Mouse (Mus musculus): ENCODE data around the gene Metrn. TPM values are rescaled to one million over a fixed set of nuclear protein-coding genes. Genes with fewer than 3 reads are reported as not detected.

Gene Metrn
- polyA plus RNA-seq, 1 experiment from 2014 or later: 12.1 TPM

GRCm38 (mm10) chr17:25801029-25801428 is 4.1 kb upstream of the Metrn start:
- H3K27ac ChIP-seq (ENCODE audit: low read length): no peak overlapping the region
- H3K4me1 ChIP-seq (ENCODE audit: control insufficient read depth, low read depth, low read length): peaks cover 11% of the 10 kb centered on the region
- H3K9ac ChIP-seq (ENCODE audit: low read depth, low read length): no peak overlapping the region
- no peaks in the 10 kb centered on the region for H3K36me3 ChIP-seq (ENCODE audit: control insufficient read depth, insufficient read depth)
- ATAC-seq (ENCODE audit: low read depth): no peak
- 3% methylated on average over 6 of the region's 6 CpGs for WGBS (ENCODE audit: insufficient replicate concordance)
- H3K27me3 ChIP-seq (ENCODE audit: control insufficient read depth, insufficient read depth, low read depth, low read length): peaks cover 15% of the 10 kb centered on the region
- no peak overlapping the region for H3K4me2 ChIP-seq (ENCODE audit: low read depth, low read length)
- H3K9me3 ChIP-seq (replicated peaks; ENCODE audit: control insufficient read depth, low read length): no peaks in the 10 kb centered on the region
- H3K4me3 ChIP-seq (ENCODE audit: low read depth, low read length): no peak overlapping the region

- Histone ChIP-seq H3K9me3 (replicated peaks; ENCODE audit: control insufficient read depth, low read length) (no peaks in the 10 kb centered on the region), H3K27ac (ENCODE audit: low read length) (no peak overlapping the region), H3K4me2 (ENCODE audit: low read depth, low read length) (peak overlapping the region; percentile 94), H3K4me3 (ENCODE audit: low read depth, low read length) (peak overlapping the region; percentile 86), H3K9ac (ENCODE audit: low read depth, low read length) (peak overlapping the region; percentile 74), H3K4me1 (ENCODE audit: control insufficient read depth, low read depth, low read length) (peaks cover 32% of the 10 kb centered on the region), H3K36me3 (ENCODE audit: control insufficient read depth, insufficient read depth) (no peaks in the 10 kb centered on the region), H3K27me3 (ENCODE audit: control insufficient read depth, insufficient read depth, low read depth, low read length) (peaks cover 2% of the 10 kb centered on the region; the same call in 1 of the 2 replicates)
- 1% methylated on average over 37 of the region's 37 CpGs for WGBS (ENCODE audit: insufficient replicate concordance)
- 0 out of 2 replicates have a peak, but pooled peaks have one; percentile 7 for ATAC-seq (ENCODE audit: low read depth)
Measured at GRCm38 (mm10) chr17:25796211-25796771, 645 bp downstream of the Metrn start.

GRCm38 (mm10) chr17:25795609-25796092 is 1.3 kb downstream of the Metrn start, which contains the start of gene AC134908.4:
TSS of gene AC134908.4 (minus strand) at chr17:25795659.
- no peak within 1 kb of the TSS for H3K27ac ChIP-seq (ENCODE audit: low read length)
- WGBS (ENCODE audit: insufficient replicate concordance): 45% methylated on average over 6 of the region's 6 CpGs
- H3K36me3 ChIP-seq (ENCODE audit: control insufficient read depth, insufficient read depth): no peaks in the 10 kb centered on the region
- peak within 1 kb of the TSS; percentile 94 for H3K4me2 ChIP-seq (ENCODE audit: low read depth, low read length)
- H3K4me1 ChIP-seq (ENCODE audit: control insufficient read depth, low read depth, low read length): peaks cover 38% of the 10 kb centered on the region
- no peak for ATAC-seq (ENCODE audit: low read depth)
- no peaks in the 10 kb centered on the region for H3K27me3 ChIP-seq (ENCODE audit: control insufficient read depth, insufficient read depth, low read depth, low read length)
- H3K9ac ChIP-seq (ENCODE audit: low read depth, low read length): peak within 1 kb of the TSS; percentile 74
- peak within 1 kb of the TSS; percentile 86 for H3K4me3 ChIP-seq (ENCODE audit: low read depth, low read length)
- H3K9me3 ChIP-seq (replicated peaks; ENCODE audit: control insufficient read depth, low read length): no peaks in the 10 kb centered on the region

- Histone ChIP-seq H3K27ac (ENCODE audit: low read length) (no peak overlapping the region), H3K27me3 (ENCODE audit: control insufficient read depth, insufficient read depth, low read depth, low read length) (no peaks in the 10 kb centered on the region), H3K4me2 (ENCODE audit: low read depth, low read length) (no peak overlapping the region), H3K9me3 (replicated peaks; ENCODE audit: control insufficient read depth, low read length) (no peaks in the 10 kb centered on the region), H3K4me1 (ENCODE audit: control insufficient read depth, low read depth, low read length) (peaks cover 38% of the 10 kb centered on the region), H3K9ac (ENCODE audit: low read depth, low read length) (no peak overlapping the region), H3K36me3 (ENCODE audit: control insufficient read depth, insufficient read depth) (no peaks in the 10 kb centered on the region), H3K4me3 (ENCODE audit: low read depth, low read length) (no peak overlapping the region)
- no peak for ATAC-seq (ENCODE audit: low read depth)
- WGBS (ENCODE audit: insufficient replicate concordance): 84% methylated on average over 17 of the region's 17 CpGs
Measured at GRCm38 (mm10) chr17:25794998-25795397, 1.9 kb downstream of the Metrn start.

GRCm38 (mm10) chr17:25794197-25794596 is 2.7 kb downstream of the Metrn start:
- Histone ChIP-seq H3K4me1 (ENCODE audit: control insufficient read depth, low read depth, low read length) (peaks cover 38% of the 10 kb centered on the region), H3K9me3 (replicated peaks; ENCODE audit: control insufficient read depth, low read length) (no peaks in the 10 kb centered on the region), H3K27ac (ENCODE audit: low read length) (no peak overlapping the region), H3K9ac (ENCODE audit: low read depth, low read length) (no peak overlapping the region), H3K27me3 (ENCODE audit: control insufficient read depth, insufficient read depth, low read depth, low read length) (no peaks in the 10 kb centered on the region), H3K4me3 (ENCODE audit: low read depth, low read length) (no peak overlapping the region), H3K4me2 (ENCODE audit: low read depth, low read length) (no peak overlapping the region), H3K36me3 (ENCODE audit: control insufficient read depth, insufficient read depth) (no peaks in the 10 kb centered on the region)
- no peak for ATAC-seq (ENCODE audit: low read depth)
- WGBS (ENCODE audit: insufficient replicate concordance): 72% methylated on average over 13 of the region's 13 CpGs

- Histone ChIP-seq H3K27me3 (ENCODE audit: control insufficient read depth, insufficient read depth, low read depth, low read length) (no peaks in the 10 kb centered on the region), H3K9ac (ENCODE audit: low read depth, low read length) (peak within 1 kb of the TSS; percentile 78), H3K9me3 (replicated peaks; ENCODE audit: control insufficient read depth, low read length) (no peaks in the 10 kb centered on the region), H3K4me1 (ENCODE audit: control insufficient read depth, low read depth, low read length) (peaks cover 38% of the 10 kb centered on the region), H3K36me3 (ENCODE audit: control insufficient read depth, insufficient read depth) (no peaks in the 10 kb centered on the region), H3K4me3 (ENCODE audit: low read depth, low read length) (peak within 1 kb of the TSS; percentile 86), H3K27ac (ENCODE audit: low read length) (peak within 1 kb of the TSS; percentile 92), H3K4me2 (ENCODE audit: low read depth, low read length) (peak within 1 kb of the TSS; percentile 91)
- ATAC-seq (ENCODE audit: low read depth): peak; percentile 57
- 1% methylated on average over 14 of the region's 14 CpGs for WGBS (ENCODE audit: insufficient replicate concordance)
Measured at GRCm38 (mm10) chr17:25792615-25793014, 4.3 kb downstream of the Metrn start, which contains the start of gene Fam173a. TSS of gene Fam173a (minus strand) at chr17:25792901.

GRCm38 (mm10) chr17:25791843-25792527 is 5.0 kb downstream of the Metrn start:
- H3K9ac ChIP-seq (ENCODE audit: low read depth, low read length): peak overlapping the region; percentile 78
- peaks cover 33% of the 10 kb centered on the region for H3K4me1 ChIP-seq (ENCODE audit: control insufficient read depth, low read depth, low read length)
- peak; percentile 66 for ATAC-seq (ENCODE audit: low read depth)
- H3K4me2 ChIP-seq (ENCODE audit: low read depth, low read length): peak overlapping the region; percentile 91
- H3K27ac ChIP-seq (ENCODE audit: low read length): peak overlapping the region; percentile 92
- no peaks in the 10 kb centered on the region for H3K36me3 ChIP-seq (ENCODE audit: control insufficient read depth, insufficient read depth)
- WGBS (ENCODE audit: insufficient replicate concordance): under 1% methylated on average over 45 of the region's 45 CpGs
- H3K4me3 ChIP-seq (ENCODE audit: low read depth, low read length): peak overlapping the region; percentile 86
- no peaks in the 10 kb centered on the region for H3K9me3 ChIP-seq (replicated peaks; ENCODE audit: control insufficient read depth, low read length)
- H3K27me3 ChIP-seq (ENCODE audit: control insufficient read depth, insufficient read depth, low read depth, low read length): no peaks in the 10 kb centered on the region

- Histone ChIP-seq H3K36me3 (ENCODE audit: control insufficient read depth, insufficient read depth) (no peaks in the 10 kb centered on the region), H3K27ac (ENCODE audit: low read length) (peak overlapping the region; percentile 92), H3K27me3 (ENCODE audit: control insufficient read depth, insufficient read depth, low read depth, low read length) (no peaks in the 10 kb centered on the region), H3K4me3 (ENCODE audit: low read depth, low read length) (peak overlapping the region; percentile 86), H3K4me2 (ENCODE audit: low read depth, low read length) (peak overlapping the region; percentile 91), H3K9me3 (replicated peaks; ENCODE audit: control insufficient read depth, low read length) (no peaks in the 10 kb centered on the region), H3K4me1 (ENCODE audit: control insufficient read depth, low read depth, low read length) (peaks cover 31% of the 10 kb centered on the region), H3K9ac (ENCODE audit: low read depth, low read length) (peak overlapping the region; percentile 78)
- 27% methylated on average over 19 of the region's 19 CpGs for WGBS (ENCODE audit: insufficient replicate concordance)
- ATAC-seq (ENCODE audit: low read depth): no peak
Measured at GRCm38 (mm10) chr17:25791320-25791842, 5.6 kb downstream of the Metrn start.

Measured in liver, embryonic 16.5 days (tissue).